ENCODE assay signal across 11 mouse cellular contexts in the genomic region with DNA sequence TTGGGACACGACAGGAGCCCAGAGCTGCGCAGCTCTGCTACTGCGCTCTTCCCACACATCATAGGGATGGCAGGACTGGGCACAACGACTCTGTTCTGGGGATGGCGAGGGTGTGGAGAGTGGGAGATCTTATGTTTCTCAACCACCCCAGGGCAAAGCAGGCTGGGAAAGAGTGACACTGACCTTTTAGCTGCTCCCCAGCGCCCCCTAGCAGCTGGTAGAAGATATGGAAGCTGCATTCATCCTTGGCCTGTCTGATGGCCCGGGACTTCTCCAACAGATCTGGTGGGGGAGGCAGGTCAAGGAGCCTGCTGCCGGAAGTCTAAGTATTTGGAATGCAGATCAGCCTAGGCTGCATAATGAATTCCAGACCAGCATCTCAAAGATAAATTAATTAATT. TPM values are rescaled to one million over a fixed set of nuclear protein-coding genes. Genes with fewer than 3 reads are reported as not detected.
A peak's percentile ranks its signal among the peaks of the same experiment; 100 is the strongest.
DNase-seq lines count a peak whose midpoint lies in the region; ATAC-seq and TF ChIP-seq lines count a peak whose summit lies in the region.
"Had no signal": no experiment of that assay in that cellular context is flagged by ENCODE, and none has a peak within 500 bp of the region (broad histone marks: within the 10 kb centered on the region; RNA-seq: fewer than 3 reads in every experiment).

No protein-coding gene starts in this region.

- H3K9ac ChIP-seq in intestine, postnatal 0 days (ENCODE audit: low read depth, low read length) = no peak overlapping the region
- no peak overlapping the region for H3K9ac ChIP-seq in intestine, embryonic 15.5 days
- H3K9ac ChIP-seq in ES-Bruce4 (ENCODE audit: low read depth, poor library complexity, severe bottlenecking) = no peak overlapping the region
- H3K9ac ChIP-seq: embryonic facial prominence, embryonic 15.5 days; neural tube, embryonic 13.5 days had no signal

- CTCF ChIA-PET in Patski (lab: Charles Lee) = interaction anchor here (2.1 kb wide), 1 partner anchor 51 kb away, joined by 5 read pairs; no protein-coding TSS in a partner anchor

- peaks cover 51% of the 10 kb centered on the region for H3K36me3 ChIP-seq in intestine, postnatal 0 days (ENCODE audit: control insufficient read depth, insufficient read depth)
- 0 out of 2 replicates have a peak, but pooled peaks cover 4% of the 10 kb centered on the region for H3K36me3 ChIP-seq in intestine, embryonic 15.5 days
- no peaks in the 10 kb centered on the region for H3K36me3 ChIP-seq in ES-Bruce4 (ENCODE audit: control insufficient read depth, insufficient read depth, low read length, poor library complexity, severe bottlenecking)
- H3K36me3 ChIP-seq: embryonic facial prominence, embryonic 15.5 days; neural tube, embryonic 13.5 days had no signal

- no peak overlapping the region for H3K4me3 ChIP-seq in intestine, postnatal 0 days (ENCODE audit: low read depth, low read length)
- no peak overlapping the region for H3K4me3 ChIP-seq in intestine, embryonic 15.5 days (replicated peaks)
- no peak overlapping the region for H3K4me3 ChIP-seq in ES-Bruce4 (ENCODE audit: low read depth, low read length)
- H3K4me3 ChIP-seq: embryonic facial prominence, embryonic 15.5 days; neural tube, embryonic 13.5 days had no signal

- in situ Hi-C loops in Patski (cut with MboI; ENCODE audit: low pct_unique_long_range_greater_than_20kb) = no loop called here

- H3K9me3 ChIP-seq in intestine, postnatal 0 days (ENCODE audit: control insufficient read depth) = no peaks in the 10 kb centered on the region
- H3K9me3 ChIP-seq in intestine, embryonic 15.5 days = no peaks in the 10 kb centered on the region
- no peaks in the 10 kb centered on the region for H3K9me3 ChIP-seq in ES-Bruce4 (replicated peaks; ENCODE audit: control insufficient read depth, insufficient read depth, low read length, poor library complexity, severe bottlenecking)
- H3K9me3 ChIP-seq: embryonic facial prominence, embryonic 15.5 days; neural tube, embryonic 13.5 days had no signal

- peak; percentile 65 for TF ChIP-seq CTCF in intestine, postnatal 0 days (IDR thresholded peaks at IDR 0.05; ENCODE audit: low read depth)
- TF ChIP-seq CTCF in ES-Bruce4 (IDR thresholded peaks at IDR 0.05; ENCODE audit: low read depth, low read length) (peak; percentile 88), Patski (IDR thresholded peaks at IDR 0.05) (peak; percentile 54)

- no peak for ATAC-seq in intestine, postnatal 0 days
- ATAC-seq in intestine, embryonic 15.5 days = no peak
- no peak for ATAC-seq in Patski

- no peaks in the 10 kb centered on the region for H3K27me3 ChIP-seq in intestine, postnatal 0 days (replicated peaks; ENCODE audit: control insufficient read depth, insufficient read depth, low read length)
- no peaks in the 10 kb centered on the region for H3K27me3 ChIP-seq in intestine, embryonic 15.5 days (replicated peaks)
- H3K27me3 ChIP-seq in ES-Bruce4 (ENCODE audit: control insufficient read depth, insufficient read depth, low read length, poor library complexity, severe bottlenecking) (no peaks in the 10 kb centered on the region), Patski (no peaks in the 10 kb centered on the region)
- H3K27me3 ChIP-seq: embryonic facial prominence, embryonic 15.5 days had no signal

- no peak for DNase-seq in Patski (ENCODE audit: low read depth, low spot score)
- DNase-seq in lung, postnatal 14 days = peak; percentile 34
- DNase-seq in frontal cortex, postnatal 36 days (ENCODE audit: low spot score in 2 of 2) = no peak
- no peak for DNase-seq in urinary bladder, postnatal 4 days (ENCODE audit: low spot score in 2 of 2)
- DNase-seq: heart, postnatal 36 days had no signal

- POLR2A ChIA-PET in Patski (lab: Charles Lee) = no interaction called here

- H3K4me1 ChIP-seq in intestine, postnatal 0 days (replicated peaks; ENCODE audit: control insufficient read depth, insufficient read depth, low read length) = no peaks in the 10 kb centered on the region
- H3K4me1 ChIP-seq in intestine, embryonic 15.5 days (replicated peaks) = no peaks in the 10 kb centered on the region
- no peaks in the 10 kb centered on the region for H3K4me1 ChIP-seq in ES-Bruce4 (ENCODE audit: control insufficient read depth, insufficient read depth, low read length)
- H3K4me1 ChIP-seq: neural tube, embryonic 13.5 days had no signal

- H3K4me2 ChIP-seq in intestine, postnatal 0 days (replicated peaks; ENCODE audit: low read depth) = no peak overlapping the region
- no peak overlapping the region for H3K4me2 ChIP-seq in intestine, embryonic 15.5 days (replicated peaks)
- H3K4me2 ChIP-seq: embryonic facial prominence, embryonic 15.5 days; neural tube, embryonic 13.5 days had no signal

- H3K27ac ChIP-seq in intestine, postnatal 0 days (ENCODE audit: low read depth, low read length) = no peak overlapping the region
- no peak overlapping the region for H3K27ac ChIP-seq in intestine, embryonic 15.5 days
- H3K27ac ChIP-seq in ES-Bruce4 (ENCODE audit: insufficient read depth, low read length) = no peak overlapping the region
- H3K27ac ChIP-seq: embryonic facial prominence, embryonic 15.5 days; neural tube, embryonic 13.5 days had no signal

- 61% methylated on average over 8 of the region's 8 CpGs for WGBS in intestine, postnatal 0 days
- 50% methylated on average over 8 of the region's 8 CpGs for WGBS in intestine, embryonic 15.5 days

- TF ChIP-seq EP300 in ES-Bruce4 (IDR thresholded peaks at IDR 0.05; ENCODE audit: insufficient read depth, low read depth, low read length) = no peak

- no peak for TF ChIP-seq POLR2A in ES-Bruce4 (IDR thresholded peaks at IDR 0.05; ENCODE audit: insufficient read depth, low read length)

RNA-seq across cellular contexts. Expression of a gene that starts 16.9 kb away (rescaled TPM):
- polyA plus RNA-seq in intestine, postnatal 0 days (2015; fragmentation: Nextera tagmentation; extraction: Ambion mirVana) = 114 and 141 TPM in 2 replicates
- polyA plus RNA-seq in intestine, embryonic 15.5 days (2015; fragmentation: Nextera tagmentation; extraction: Ambion mirVana) = 68.4 and 74.3 TPM in 2 replicates
- 14.7 and 16.5 TPM in 2 replicates for polyA plus RNA-seq in ES-Bruce4 (2011; ENCODE audit: insufficient read depth, insufficient read length, low read depth, missing spikeins)
- polyA plus RNA-seq in Patski (2021) = 0.31 TPM

RNA-seq across cellular contexts. Expression of a gene that starts 54.8 kb away (rescaled TPM):
- not detected in 2 replicates for polyA plus RNA-seq in intestine, postnatal 0 days (2015; fragmentation: Nextera tagmentation; extraction: Ambion mirVana)
- polyA plus RNA-seq in intestine, embryonic 15.5 days (2015; fragmentation: Nextera tagmentation; extraction: Ambion mirVana) = not detected in 2 replicates
- polyA plus RNA-seq in ES-Bruce4 (2011; ENCODE audit: insufficient read depth, insufficient read length, low read depth, missing spikeins) = 1.8 and 2.2 TPM in 2 replicates
- not detected for polyA plus RNA-seq in Patski (2021)
- polyA plus RNA-seq: embryonic facial prominence, embryonic 15.5 days; limb, embryonic 14.5 days; neural tube, embryonic 13.5 days had no signal

Comparison
In these comparisons a context has a peak if more than half of its experiments do, and no peak if none do; other contexts are left out.
1. RNA of a gene that starts 16.9 kb away (polyA plus RNA-seq): 114 to 141 TPM in intestine, postnatal 0 days, 68.4 to 74.3 TPM in intestine, embryonic 15.5 days and 14.7 to 16.5 TPM in ES-Bruce4; 0.31 TPM in Patski (single experiment); every median in the first group is over 10 times any median in the second.
2. Peak in every context shown above with its lines, with median percentiles within 50 percentile points of each other: CTCF ChIP-seq.